Mouse (Mus musculus) ES-E14 (cell line): ENCODE results near the gene Slc4a10.

Experiments
- CHD2 ChIP-seq: IDR thresholded peaks from 2 replicates; pipeline ENCODE4 v1.6.1; 2014; ENCODE audit warnings: mild to moderate bottlenecking, low read depth, low read length, inconsistent platforms
- MAFK ChIP-seq: IDR thresholded peaks from 2 replicates; pipeline ENCODE4 v1.6.1; 2014; ENCODE audit warnings: mild to moderate bottlenecking, low read depth, low read length, inconsistent platforms; ENCODE audit not compliant: insufficient read depth
- ZC3H11A ChIP-seq: IDR thresholded peaks from 2 replicates; pipeline ENCODE4 v1.6.1; 2012; ENCODE audit warnings: low read depth, mild to moderate bottlenecking, inconsistent platforms, low read length, borderline replicate concordance
- ZNF384 ChIP-seq: IDR thresholded peaks from 2 replicates; pipeline ENCODE4 v1.6.1; 2012; ENCODE audit warnings: low read depth, low read length, inconsistent platforms

- TF ChIP-seq CHD2 (no peak), ZNF384 (no peak), ZC3H11A (no peak), MAFK (no peak)
These were observed 225.6 kb downstream of the Slc4a10 start for GRCm38 (mm10) chr2:62271840-62272239.
